8 mouse cellular contexts compared by ENCODE assay signal in the genomic region with DNA sequence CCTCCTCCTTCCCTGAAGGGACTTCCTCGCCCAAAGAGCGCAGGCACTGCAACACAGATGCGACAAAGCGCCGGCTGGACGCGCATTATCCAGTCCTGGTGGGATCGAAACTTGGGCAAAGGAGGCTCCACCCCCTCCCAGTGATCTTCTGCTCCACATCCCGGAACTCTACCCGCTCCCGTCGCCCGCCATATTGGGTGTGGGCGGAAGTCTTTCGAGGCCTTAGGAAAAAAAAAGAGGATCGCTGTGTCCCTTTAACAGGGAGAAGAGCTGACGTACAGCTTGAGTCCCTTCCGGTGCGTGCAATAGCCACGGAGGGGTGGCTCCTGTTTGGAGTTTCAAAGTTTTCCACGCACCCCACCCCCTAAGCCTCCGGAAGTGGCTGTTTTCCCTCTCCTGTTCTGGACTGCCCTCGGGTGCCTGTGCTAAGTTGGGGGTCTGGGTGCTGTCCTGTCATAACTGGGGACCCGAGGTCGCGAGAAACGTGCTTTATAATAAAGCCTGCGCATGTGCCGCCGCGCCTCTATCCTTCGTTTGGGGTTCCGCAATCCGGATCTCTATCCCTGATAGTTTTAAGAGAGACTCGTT. TPM values are rescaled to one million over a fixed set of nuclear protein-coding genes. Genes with fewer than 3 reads are reported as not detected.
DNase-seq lines count a peak whose midpoint lies in the region; ATAC-seq and TF ChIP-seq lines count a peak whose summit lies in the region.

No protein-coding gene starts in this region.

- no peaks in the 10 kb centered on the region for H3K27me3 ChIP-seq in Patski
- no peaks in the 10 kb centered on the region for H3K27me3 ChIP-seq in hindbrain, embryonic 14.5 days (ENCODE audit: control insufficient read depth, insufficient read depth, low read length)

- peak; percentile 55 for ATAC-seq in Patski
- ATAC-seq in hindbrain, embryonic 14.5 days (ENCODE audit: low FRiP score) = peak; percentile 80

- DNase-seq in Patski (ENCODE audit: low read depth, low spot score) = no peak
- peak; percentile 91 to 93 for DNase-seq in cerebellum, postnatal 14 days
- peak; percentile 87 to 91 for DNase-seq in frontal cortex, postnatal 14 days (ENCODE audit: low spot score in 2 of 2)
- peak; percentile 89 for DNase-seq in hindbrain, embryonic 14.5 days (ENCODE audit: low spot score)
- peak; percentile 89 for DNase-seq in left cerebral cortex, adult 11 months (ENCODE audit: low spot score)
- peak; percentile 95 to 98 for DNase-seq in lung, postnatal 4 days
- DNase-seq in retina, postnatal 7 days (ENCODE audit: low read depth, low spot score) = peak; percentile 88
- DNase-seq in urinary bladder, adult 2 months (ENCODE audit: low spot score) = peak; percentile 83

- H3K9me3 ChIP-seq in hindbrain, embryonic 14.5 days (ENCODE audit: control insufficient read depth, low read length) = no peaks in the 10 kb centered on the region

- in situ Hi-C loops in Patski (cut with MboI; ENCODE audit: low pct_unique_long_range_greater_than_20kb) = no loop called here

- peaks cover 16% of the 10 kb centered on the region; the same call in 1 of the 2 replicates for H3K36me3 ChIP-seq in hindbrain, embryonic 14.5 days (replicated peaks; ENCODE audit: control insufficient read depth, insufficient read depth)

- no peak for TF ChIP-seq CTCF in Patski (IDR thresholded peaks at IDR 0.05)

- H3K9ac ChIP-seq in hindbrain, embryonic 14.5 days = peak overlapping the region; percentile 63

- H3K4me1 ChIP-seq in hindbrain, embryonic 14.5 days (replicated peaks; ENCODE audit: control insufficient read depth, insufficient read depth, low read length) = peaks cover 19% of the 10 kb centered on the region

- H3K27ac ChIP-seq in hindbrain, embryonic 14.5 days = peak overlapping the region; percentile 90

- H3K4me2 ChIP-seq in hindbrain, embryonic 14.5 days (replicated peaks) = peak overlapping the region; percentile 93

- peak overlapping the region; percentile 47 for H3K4me3 ChIP-seq in hindbrain, embryonic 14.5 days (replicated peaks; ENCODE audit: low read length)

- POLR2A ChIA-PET in Patski (lab: Charles Lee) = interaction anchor here (1.0 to 5.0 kb wide), 13 partner anchors 8 to 43 kb away, joined by 3 to 75 read pairs (median 6); partner anchors contain the start of genes Bad, Catsperz, Dnajc4 and Esrra

- CTCF ChIA-PET in Patski (lab: Charles Lee) = interaction anchor here (0.9 to 3.5 kb wide), 9 partner anchors 10 to 33 kb away, joined by 3 to 21 read pairs (median 7); partner anchors contain the start of genes Bad, Gpr137 and Plcb3

- under 1% methylated on average over 35 of the region's 35 CpGs for WGBS in hindbrain, embryonic 14.5 days

RNA-seq across cellular contexts. Expression of gene Gpr137, which starts 9.2 kb away (rescaled TPM):
- polyA plus RNA-seq in Patski (2021) = 73.0 TPM
- 60.2 and 68.8 TPM in 2 replicates for polyA plus RNA-seq in hindbrain, embryonic 14.5 days (2014; fragmentation: Nextera tagmentation; extraction: Ambion mirVana)
- polyA plus RNA-seq in urinary bladder, adult 2 months (2012; rRNA removed) = 46.3 and 52.2 TPM in 2 replicates

RNA-seq across cellular contexts. Expression of gene Bad, which starts 9.8 kb away (rescaled TPM):
- polyA plus RNA-seq in Patski (2021) = 108 TPM
- polyA plus RNA-seq in hindbrain, embryonic 14.5 days (2014; fragmentation: Nextera tagmentation; extraction: Ambion mirVana) = 81.8 and 84.5 TPM in 2 replicates
- polyA plus RNA-seq in urinary bladder, adult 2 months (2012; rRNA removed) = 67.2 and 75.9 TPM in 2 replicates

RNA-seq across cellular contexts. Expression of gene Kcnk4, which starts 17.2 kb away (rescaled TPM):
- 7.6 TPM for polyA plus RNA-seq in Patski (2021)
- polyA plus RNA-seq in hindbrain, embryonic 14.5 days (2014; fragmentation: Nextera tagmentation; extraction: Ambion mirVana) = 8.5 and 10.9 TPM in 2 replicates
- 1.6 and 1.8 TPM in 2 replicates for polyA plus RNA-seq in urinary bladder, adult 2 months (2012; rRNA removed)

RNA-seq across cellular contexts. Expression of gene Ppp1r14b, which starts 23.3 kb away (rescaled TPM):
- polyA plus RNA-seq in Patski (2021) = 267 TPM
- polyA plus RNA-seq in hindbrain, embryonic 14.5 days (2014; fragmentation: Nextera tagmentation; extraction: Ambion mirVana) = 211 and 215 TPM in 2 replicates
- 100 and 132 TPM in 2 replicates for polyA plus RNA-seq in urinary bladder, adult 2 months (2012; rRNA removed)

RNA-seq across cellular contexts. Expression of gene Plcb3, which starts 24.8 kb away (rescaled TPM):
- polyA plus RNA-seq in Patski (2021) = 59.6 TPM
- 10.6 and 11.4 TPM in 2 replicates for polyA plus RNA-seq in hindbrain, embryonic 14.5 days (2014; fragmentation: Nextera tagmentation; extraction: Ambion mirVana)
- 83.5 and 88.1 TPM in 2 replicates for polyA plus RNA-seq in urinary bladder, adult 2 months (2012; rRNA removed)
